Mouse (Mus musculus) adrenal gland, adult 18-20 months (tissue): ENCODE measurements around the gene Itga7. TPM values are rescaled to one million over a fixed set of nuclear protein-coding genes. Genes with fewer than 3 reads are reported as not detected.
A peak's percentile ranks its signal among the peaks of the same experiment; 100 is the strongest.

Experiments
- DNase-seq, 2 experiments: peaks; one replicate each; pipeline ENCODE4 v3.0.0; 2021 to 2022; ENCODE audit warnings: low spot score in 2 of 2
- total RNA-seq, 2 experiments: library from RNA; stranded (reverse); gene quantifications; 1 replicate in 1 of 2; 2 replicates in 1 of 2; pipeline ENCODE4 v1.2.3; 2021

Itga7 gene
- total RNA-seq, 2 experiments from 2014 or later = 10.7 to 25.7 TPM

- peak; percentile 47 to 55 for DNase-seq
Measured at GRCm38 (mm10) chr10:128910066-128910841, 23.4 kb upstream of the Itga7 start.

GRCm38 (mm10) chr10:128911430-128911829 lies 22.2 kb upstream of the Itga7 start:
- no peak for DNase-seq

- DNase-seq = no peak
Measured at GRCm38 (mm10) chr10:128912268-128912667, 21.4 kb upstream of the Itga7 start.

GRCm38 (mm10) chr10:128912791-128913190 lies 20.8 kb upstream of the Itga7 start:
- no peak for DNase-seq

GRCm38 (mm10) chr10:128913219-128913618 lies 20.4 kb upstream of the Itga7 start:
- DNase-seq = peak; percentile 86 to 87

- no peak for DNase-seq
Measured at GRCm38 (mm10) chr10:128913696-128914095, 19.9 kb upstream of the Itga7 start.

GRCm38 (mm10) chr10:128915550-128915949 lies 18.1 kb upstream of the Itga7 start:
- DNase-seq = no peak

- DNase-seq = no peak
Measured at GRCm38 (mm10) chr10:128916665-128917064, 17.0 kb upstream of the Itga7 start.

GRCm38 (mm10) chr10:128917400-128917799 lies 16.2 kb upstream of the Itga7 start:
- no peak for DNase-seq

- DNase-seq = no peak
Measured at GRCm38 (mm10) chr10:128918246-128918645, 15.4 kb upstream of the Itga7 start.

- no peak for DNase-seq
Measured at GRCm38 (mm10) chr10:128919203-128919631, 14.4 kb upstream of the Itga7 start.

- DNase-seq = no peak
Measured at GRCm38 (mm10) chr10:128919966-128920365, 13.7 kb upstream of the Itga7 start.

GRCm38 (mm10) chr10:128920736-128921161 lies 12.9 kb upstream of the Itga7 start:
- DNase-seq = peak in 1 of 2 experiments; percentile 25

- no peak for DNase-seq
Measured at GRCm38 (mm10) chr10:128921251-128921650, 12.4 kb upstream of the Itga7 start.

GRCm38 (mm10) chr10:128921883-128922821 lies 11.5 kb upstream of the Itga7 start:
- peak; percentile 26 to 33 for DNase-seq

- DNase-seq = no peak
Measured at GRCm38 (mm10) chr10:128922822-128923012, 10.9 kb upstream of the Itga7 start, which contains the start of gene Rdh5. Gene Rdh5, minus strand, starts transcription at chr10:128922888.

- DNase-seq = peak; percentile 92
Measured at GRCm38 (mm10) chr10:128923013-128923691, 10.5 kb upstream of the Itga7 start.

GRCm38 (mm10) chr10:128923935-128924334 lies 9.7 kb upstream of the Itga7 start, which contains the start of gene Bloc1s1:
Gene Bloc1s1, minus strand, starts transcription at chr10:128924035.
- no peak for DNase-seq

GRCm38 (mm10) chr10:128928356-128928755 lies 5.3 kb upstream of the Itga7 start:
- no peak for DNase-seq

GRCm38 (mm10) chr10:128929638-128930378 lies 3.8 kb upstream of the Itga7 start:
- no peak for DNase-seq

- no peak for DNase-seq
Measured at GRCm38 (mm10) chr10:128931441-128931840, 2.2 kb upstream of the Itga7 start.
